Mouse (Mus musculus) embryonic facial prominence, embryonic 10.5 days (tissue): ENCODE results near the gene Gm10031. TPM values are rescaled to one million over a fixed set of nuclear protein-coding genes. Genes with fewer than 3 reads are reported as not detected.
A peak's percentile ranks its signal among the peaks of the same experiment; 100 is the strongest.
"Not testable (repeated sequence)": the region's sequence is repeated elsewhere in the genome, so short reads cannot be mapped to it uniquely, and the experiment has no call there.

Experiments used
- DNase-seq: peaks from one replicate; pipeline ENCODE4 v3.0.0-alpha.2; 2017; ENCODE audit warnings: low spot score
- H3K27ac ChIP-seq: fragments of 300-500 bp; sonication (generic); replicated peaks from 2 replicates; pipeline ENCODE4 v1.5.1; 2016; ENCODE audit warnings: mild to moderate bottlenecking
- H3K27me3 ChIP-seq: fragments of 300-500 bp; sonication (generic); replicated peaks from 2 replicates; pipeline ENCODE4 v1.6.1; 2016; ENCODE audit warnings: low read depth, mild to moderate bottlenecking; ENCODE audit not compliant: poor library complexity, severe bottlenecking
- H3K36me3 ChIP-seq: fragments of 300-500 bp; sonication (generic); replicated peaks from 2 replicates; pipeline ENCODE4 v1.6.1; 2016; ENCODE audit warnings: mild to moderate bottlenecking, moderate library complexity
- H3K4me1 ChIP-seq: fragments of 300-500 bp; sonication (generic); 2 replicates; pipeline ENCODE4 v1.6.1; 2016
- H3K4me3 ChIP-seq: fragments of 300-500 bp; sonication (generic); 2 replicates; pipeline ENCODE4 v1.5.1; 2016; ENCODE audit warnings: mild to moderate bottlenecking, moderate library complexity
- H3K9me3 ChIP-seq: fragments of 300-500 bp; sonication (generic); 2 replicates; pipeline ENCODE4 v1.6.1; 2016; ENCODE audit warnings: mild to moderate bottlenecking
- WGBS: fragments of 180-500 bp; shearing (Covaris S2); methylation state at CpG from one replicate; pipeline ENCODE4 v1.1.7; 2016; 5-methylcytosine and 5-hydroxymethylcytosine counted together
- polyA plus RNA-seq: library from polyadenylated mRNA; unstranded; fragments of >200 nt; fragmentation: Nextera tagmentation; extraction: Ambion mirVana; gene quantifications from 2 replicates; pipeline ENCODE4 v1.2.1, GENCODE M21; 2016

Gene Gm10031
- polyA plus RNA-seq, 1 experiment from 2014 or later = 0.40 TPM

DNA sequence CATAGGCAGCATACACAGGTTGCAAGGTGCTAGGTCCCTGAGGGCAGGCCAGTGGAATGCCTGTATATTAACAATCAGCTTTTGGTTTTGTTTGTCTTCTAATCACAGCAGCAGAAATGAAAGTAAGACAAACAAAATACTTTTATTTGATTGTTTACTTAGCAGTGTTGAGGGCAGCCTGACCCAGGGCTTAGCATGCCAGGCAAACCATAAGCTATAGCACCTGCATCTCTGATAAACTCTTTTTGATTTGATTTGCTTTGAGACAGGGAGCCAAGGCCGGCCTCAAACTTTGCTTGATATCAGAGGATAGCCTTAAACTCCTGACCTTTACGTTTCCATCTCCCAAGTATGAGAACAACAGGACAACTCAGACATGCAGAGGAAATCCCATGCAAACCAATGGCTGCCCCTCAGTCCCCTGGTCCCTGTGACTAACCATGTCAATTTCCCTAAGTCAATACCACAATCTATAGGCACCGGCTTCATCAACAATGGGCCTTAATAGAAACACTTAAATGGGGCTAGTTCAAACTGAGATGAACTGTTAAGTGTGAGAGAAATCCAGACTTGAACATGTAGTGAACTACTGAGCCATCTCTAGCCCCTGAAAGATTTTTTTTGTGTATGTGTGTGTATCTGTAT lies 3.6 kb upstream of the Gm10031 start:
- H3K4me3 ChIP-seq = no peak overlapping the region
- H3K27me3 ChIP-seq = no peaks in the 10 kb centered on the region
- H3K36me3 ChIP-seq = no peaks in the 10 kb centered on the region
- no peaks in the 10 kb centered on the region for H3K9me3 ChIP-seq
- WGBS = 85% methylated on average over 3 of the region's 3 CpGs
- no peak overlapping the region for H3K27ac ChIP-seq
- 0 out of 2 replicates have a peak, but pooled peaks cover 2% of the 10 kb centered on the region for H3K4me1 ChIP-seq
- DNase-seq = no peak

GRCm38 (mm10) chr1:156521796-156522517 lies 1.9 kb upstream of the Gm10031 start:
- DNase-seq = no peak
- H3K4me1 ChIP-seq = 0 out of 2 replicates have a peak, but pooled peaks cover 2% of the 10 kb centered on the region
- no peak overlapping the region for H3K4me3 ChIP-seq
- 77% methylated on average over 15 of the region's 15 CpGs for WGBS
- no peaks in the 10 kb centered on the region for H3K27me3 ChIP-seq
- no peaks in the 10 kb centered on the region for H3K36me3 ChIP-seq
- H3K27ac ChIP-seq = no peak overlapping the region
- H3K9me3 ChIP-seq = no peaks in the 10 kb centered on the region

GRCm38 (mm10) chr1:156532476-156533175 lies 8.8 kb downstream of the Gm10031 start:
- not testable (repeated sequence) for H3K27me3 ChIP-seq, DNase-seq, H3K36me3 ChIP-seq, H3K4me1 ChIP-seq, H3K4me3 ChIP-seq, H3K27ac ChIP-seq, H3K9me3 ChIP-seq
- WGBS = 90% methylated on average over 16 of the region's 16 CpGs

DNA sequence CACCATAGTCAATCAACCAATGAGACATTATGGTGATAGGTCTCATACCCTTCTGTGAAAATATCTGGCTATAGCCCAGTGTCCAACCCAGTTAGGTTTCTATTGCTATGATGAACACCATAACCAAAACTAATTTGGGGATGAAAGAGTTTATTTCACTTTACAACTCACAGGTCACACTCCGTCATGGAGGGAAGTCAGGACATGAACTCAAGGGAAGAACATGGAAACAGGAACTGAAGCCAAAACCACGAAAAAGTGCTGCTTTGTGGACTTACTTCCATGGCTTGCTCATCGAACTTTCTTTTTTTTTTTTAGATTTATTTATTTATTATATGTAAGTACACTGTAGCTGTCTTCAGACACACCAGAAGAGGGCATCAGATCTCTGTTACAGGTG lies 9.7 kb downstream of the Gm10031 start:
- 85% methylated on average over 3 of the region's 3 CpGs for WGBS
- Histone ChIP-seq H3K27me3 (no peaks in the 10 kb centered on the region), H3K4me3 (no peak overlapping the region), H3K4me1 (no peaks in the 10 kb centered on the region), H3K27ac (no peak overlapping the region), H3K36me3 (no peaks in the 10 kb centered on the region), H3K9me3 (no peaks in the 10 kb centered on the region)
- DNase-seq = no peak

DNA sequence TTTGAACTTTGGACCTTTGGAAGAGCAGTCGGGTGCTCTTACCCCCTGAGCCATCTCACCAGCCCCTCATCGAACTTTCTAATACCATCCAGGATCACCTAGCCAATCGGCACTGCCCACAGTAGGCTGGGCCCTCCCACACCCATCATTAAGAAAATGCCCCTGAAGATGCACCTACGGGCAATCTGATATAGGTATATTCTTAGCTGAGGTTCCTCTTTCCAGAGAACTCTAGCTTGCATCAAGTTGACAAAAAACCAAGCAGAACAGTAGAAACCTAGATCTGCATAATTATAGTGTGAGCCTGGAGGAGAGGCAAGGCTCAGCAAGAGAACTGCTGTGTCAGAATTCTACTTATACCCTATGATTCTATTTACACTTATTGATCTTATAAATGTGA lies 10.1 kb downstream of the Gm10031 start:
- no peaks in the 10 kb centered on the region for H3K9me3 ChIP-seq
- 81% methylated on average over 4 of the region's 4 CpGs for WGBS
- no peak overlapping the region for H3K4me3 ChIP-seq
- no peaks in the 10 kb centered on the region for H3K36me3 ChIP-seq
- no peaks in the 10 kb centered on the region for H3K4me1 ChIP-seq
- no peak overlapping the region for H3K27ac ChIP-seq
- H3K27me3 ChIP-seq = no peaks in the 10 kb centered on the region
- DNase-seq = no peak

- no peaks in the 10 kb centered on the region for H3K27me3 ChIP-seq
- DNase-seq = no peak
- H3K9me3 ChIP-seq = no peaks in the 10 kb centered on the region
- WGBS = 81% methylated on average over 2 of the region's 2 CpGs
- H3K27ac ChIP-seq = no peak overlapping the region
- no peaks in the 10 kb centered on the region for H3K36me3 ChIP-seq
- H3K4me3 ChIP-seq = no peak overlapping the region
- H3K4me1 ChIP-seq = no peaks in the 10 kb centered on the region
Measured at GRCm38 (mm10) chr1:156537031-156537430, 13.2 kb downstream of the Gm10031 start.

DNA sequence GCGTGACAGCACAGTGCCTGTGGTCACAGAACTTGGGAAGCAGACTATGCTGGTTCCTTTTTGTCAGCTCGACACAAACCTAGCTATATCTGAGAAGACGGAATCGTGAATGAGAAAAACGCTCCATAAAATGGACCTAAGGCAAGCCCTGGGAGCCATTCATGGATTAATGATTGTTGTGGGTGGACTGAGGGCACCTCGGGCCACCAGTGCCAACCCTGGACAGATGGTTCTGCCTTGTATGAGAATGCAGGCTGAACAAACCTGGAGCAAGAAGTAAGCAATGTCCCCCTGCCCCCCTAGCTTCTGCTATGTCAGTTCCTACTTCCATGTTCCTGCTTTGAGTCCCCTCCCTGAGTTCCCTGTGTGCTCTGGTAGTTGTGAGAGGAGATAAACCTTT lies 13.9 kb downstream of the Gm10031 start:
- Histone ChIP-seq H3K4me3 (no peak overlapping the region), H3K9me3 (no peaks in the 10 kb centered on the region), H3K27me3 (no peaks in the 10 kb centered on the region), H3K27ac (no peak overlapping the region), H3K4me1 (no peaks in the 10 kb centered on the region), H3K36me3 (no peaks in the 10 kb centered on the region)
- WGBS = 87% methylated on average over 6 of the region's 6 CpGs
- DNase-seq = no peak

DNA sequence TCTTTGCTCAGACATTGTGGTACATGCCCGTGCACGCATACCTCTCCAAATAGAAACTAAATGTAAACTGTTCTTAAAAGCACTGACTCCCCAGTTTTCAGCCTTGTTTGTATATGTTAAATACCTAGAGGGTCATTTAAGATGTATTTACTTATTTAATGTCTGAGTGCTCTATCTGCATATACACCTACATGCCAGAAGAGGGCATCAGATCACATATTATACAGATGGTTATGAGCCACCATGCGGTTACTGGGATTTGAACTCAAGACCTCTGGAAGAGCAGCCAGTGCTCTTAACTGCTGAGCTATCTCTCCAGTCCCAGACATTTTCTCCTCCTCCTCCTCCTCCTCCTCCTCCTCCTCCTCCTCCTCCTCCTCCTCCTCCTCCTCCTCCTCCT lies 14.6 kb downstream of the Gm10031 start:
- no peaks in the 10 kb centered on the region for H3K36me3 ChIP-seq
- WGBS = 81% methylated on average over 3 of the region's 3 CpGs
- H3K9me3 ChIP-seq = no peaks in the 10 kb centered on the region

DNA sequence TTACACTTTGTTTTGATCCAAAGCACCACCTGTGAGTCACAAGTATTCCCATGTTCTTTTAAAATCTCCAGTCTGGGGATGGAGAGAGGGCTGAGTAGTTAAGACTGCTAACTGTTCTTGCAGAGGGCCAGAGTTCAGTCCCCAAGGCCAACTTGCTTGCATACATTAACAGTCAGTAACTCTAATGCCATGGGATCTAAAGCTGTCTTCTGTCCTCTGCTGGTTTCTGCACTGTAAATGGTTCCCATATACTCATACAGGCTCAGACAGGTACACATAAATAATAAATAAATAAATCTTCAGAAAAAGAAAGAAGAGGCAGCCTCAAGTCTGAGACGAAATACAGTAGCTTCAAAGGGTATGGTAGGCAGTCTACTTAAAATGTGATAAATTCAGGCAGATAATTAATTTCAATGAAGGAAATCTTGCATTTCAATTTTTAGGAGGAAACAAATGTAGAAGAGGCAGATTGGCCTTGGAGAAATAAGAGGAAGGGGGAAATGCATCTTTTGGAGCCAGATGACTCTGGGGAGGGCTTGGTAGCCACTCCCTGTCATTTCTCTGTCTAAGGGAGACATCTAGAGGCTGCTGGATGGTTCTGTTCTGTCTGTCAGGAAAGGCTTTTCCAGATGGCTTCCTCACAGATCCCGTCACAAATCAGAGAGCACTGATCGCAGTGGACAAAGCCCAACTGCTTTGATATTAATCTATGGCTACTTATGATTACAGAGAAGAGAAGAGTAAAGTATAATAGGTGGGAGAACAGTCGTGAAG lies 16.2 kb downstream of the Gm10031 start:
- 49% methylated on average over 4 of the region's 4 CpGs for WGBS

More for the DNA sequence above, 14.6 kb downstream of the Gm10031 start:
- H3K4me1 ChIP-seq = no peaks in the 10 kb centered on the region
- H3K27ac ChIP-seq = no peak overlapping the region
- H3K27me3 ChIP-seq = no peaks in the 10 kb centered on the region
- no peak for DNase-seq
- no peak overlapping the region for H3K4me3 ChIP-seq

GRCm38 (mm10) chr1:156543999-156544398 lies 20.2 kb downstream of the Gm10031 start:
- WGBS = 34% methylated on average over 12 of the region's 12 CpGs
- peaks cover 4% of the 10 kb centered on the region for H3K4me1 ChIP-seq
- no peaks in the 10 kb centered on the region for H3K36me3 ChIP-seq

More for the DNA sequence above, 16.2 kb downstream of the Gm10031 start:
- H3K36me3 ChIP-seq = no peaks in the 10 kb centered on the region
- peaks cover 4% of the 10 kb centered on the region for H3K4me1 ChIP-seq
- no peak overlapping the region for H3K27ac ChIP-seq
- H3K27me3 ChIP-seq = no peaks in the 10 kb centered on the region
- no peak for DNase-seq
- no peaks in the 10 kb centered on the region for H3K9me3 ChIP-seq
- H3K4me3 ChIP-seq = no peak overlapping the region

GRCm38 (mm10) chr1:156558024-156558930 lies 34.5 kb downstream of the Gm10031 start, which contains the start of gene Abl2:
TSS of gene Abl2 (plus strand) at chr1:156558786.
- Histone ChIP-seq H3K36me3 (no peaks in the 10 kb centered on the region), H3K9me3 (no peaks in the 10 kb centered on the region), H3K27me3 (no peaks in the 10 kb centered on the region), H3K4me1 (peaks cover 17% of the 10 kb centered on the region), H3K27ac (peak within 1 kb of the TSS; percentile 99), H3K4me3 (peak within 1 kb of the TSS; percentile 99)
- WGBS = 10% methylated on average over 60 of the region's 60 CpGs
- DNase-seq = peak; percentile 93

More at GRCm38 (mm10) chr1:156543999-156544398, 20.2 kb downstream of the Gm10031 start:
- no peaks in the 10 kb centered on the region for H3K27me3 ChIP-seq
- H3K9me3 ChIP-seq = no peaks in the 10 kb centered on the region
- no peak overlapping the region for H3K4me3 ChIP-seq
- H3K27ac ChIP-seq = no peak overlapping the region
- no peak for DNase-seq
